Mouse (Mus musculus): ENCODE data around the gene Wdr92. TPM values are rescaled to one million over a fixed set of nuclear protein-coding genes. Genes with fewer than 3 reads are reported as not detected.

Gene Wdr92
- polyA plus RNA-seq, 1 experiment from 2014 or later: 30.1 TPM

Other genes starting within 250 kb of the Wdr92 start
- 1.5 and 1.6 TPM in 2 replicates for gene Fbxo48, start 230.7 kb upstream of the Wdr92 start, polyA plus RNA-seq (2016; fragmentation: Nextera tagmentation; extraction: Ambion mirVana)
- 12.5 and 16.2 TPM in 2 replicates for gene Cnrip1, start 130.5 kb upstream of the Wdr92 start, polyA plus RNA-seq (2016; fragmentation: Nextera tagmentation; extraction: Ambion mirVana)
- 3.2 and 5.1 TPM in 2 replicates for gene Plek, start 129.7 kb upstream of the Wdr92 start, polyA plus RNA-seq (2016; fragmentation: Nextera tagmentation; extraction: Ambion mirVana)
- gene Ppp3r1, start 22.8 kb upstream of the Wdr92 start, polyA plus RNA-seq (2016; fragmentation: Nextera tagmentation; extraction: Ambion mirVana): 75.6 and 77.3 TPM in 2 replicates
- 118 and 128 TPM in 2 replicates for gene Pno1, start 29.5 kb downstream of the Wdr92 start, polyA plus RNA-seq (2016; fragmentation: Nextera tagmentation; extraction: Ambion mirVana)
- 110 and 113 TPM in 2 replicates for gene C1d, start 75.5 kb downstream of the Wdr92 start, polyA plus RNA-seq (2016; fragmentation: Nextera tagmentation; extraction: Ambion mirVana)

All from embryonic facial prominence, embryonic 10.5 days (tissue).